Mouse (Mus musculus): ENCODE results near the gene Nr2e3. TPM values are rescaled to one million over a fixed set of nuclear protein-coding genes. Genes with fewer than 3 reads are reported as not detected.

Nr2e3 gene
- not detected in 2 replicates for total RNA-seq (2014; rRNA removed; ENCODE audit: low replicate concordance)
- polyA plus RNA-seq (2015; fragmentation: Nextera tagmentation; extraction: Ambion mirVana) = not detected in 2 replicates

- H3K4me3 ChIP-seq (ENCODE audit: low read depth, low read length) = no peak within 1 kb of the TSS
- H3K4me2 ChIP-seq (ENCODE audit: low read depth, low read length) = no peak within 1 kb of the TSS
- no peaks in the 10 kb centered on the region for H3K27me3 ChIP-seq (ENCODE audit: control insufficient read depth, insufficient read depth, low read length)
- peaks cover 7% of the 10 kb centered on the region for H3K4me1 ChIP-seq (ENCODE audit: control insufficient read depth, insufficient read depth)
- H3K9me3 ChIP-seq (replicated peaks; ENCODE audit: control insufficient read depth, low read length) = no peaks in the 10 kb centered on the region
- H3K36me3 ChIP-seq (replicated peaks; ENCODE audit: control insufficient read depth, insufficient read depth, low read length) = no peaks in the 10 kb centered on the region
- no peak within 1 kb of the TSS for H3K27ac ChIP-seq (ENCODE audit: low read depth)
- TF ChIP-seq EP300 (IDR thresholded peaks at IDR 0.05; ENCODE audit: low read depth) (no peak), CTCF (IDR thresholded peaks at IDR 0.05; ENCODE audit: low read depth) (no peak)
- H3K9ac ChIP-seq (replicated peaks; ENCODE audit: low read depth, low read length) = no peak within 1 kb of the TSS
- DNase-seq (ENCODE audit: low spot score) = no peak
- ATAC-seq (ENCODE audit: insufficient read depth, low read depth) = no peak
- WGBS = 88% methylated on average over 10 of the region's 10 CpGs
Observed at GRCm38 (mm10) chr9:59960559-59960958, at the start of gene Nr2e3. Gene Nr2e3 (minus strand): TSS chr9:59960659.

GRCm38 (mm10) chr9:60008936-60009335, 48.5 kb upstream of the Nr2e3 start:
- 38% methylated on average over 7 of the region's 7 CpGs for WGBS
- H3K4me1 ChIP-seq (ENCODE audit: control insufficient read depth, insufficient read depth) = no peaks in the 10 kb centered on the region
- H3K4me3 ChIP-seq (ENCODE audit: low read depth, low read length) = no peak overlapping the region
- DNase-seq (ENCODE audit: low spot score) = no peak
- H3K9me3 ChIP-seq (replicated peaks; ENCODE audit: control insufficient read depth, low read length) = no peaks in the 10 kb centered on the region
- H3K27ac ChIP-seq (ENCODE audit: low read depth) = no peak overlapping the region
- H3K27me3 ChIP-seq (ENCODE audit: control insufficient read depth, insufficient read depth, low read length) = no peaks in the 10 kb centered on the region
- H3K9ac ChIP-seq (replicated peaks; ENCODE audit: low read depth, low read length) = no peak overlapping the region
- ATAC-seq (ENCODE audit: insufficient read depth, low read depth) = no peak
- TF ChIP-seq EP300 (IDR thresholded peaks at IDR 0.05; ENCODE audit: low read depth) = no peak
- no peak for TF ChIP-seq CTCF (IDR thresholded peaks at IDR 0.05; ENCODE audit: low read depth)
- no peaks in the 10 kb centered on the region for H3K36me3 ChIP-seq (replicated peaks; ENCODE audit: control insufficient read depth, insufficient read depth, low read length)
- no peak overlapping the region for H3K4me2 ChIP-seq (ENCODE audit: low read depth, low read length)

GRCm38 (mm10) chr9:60002323-60002722, 41.9 kb upstream of the Nr2e3 start:
- H3K4me3 ChIP-seq (ENCODE audit: low read depth, low read length) = no peak overlapping the region
- no peaks in the 10 kb centered on the region for H3K4me1 ChIP-seq (ENCODE audit: control insufficient read depth, insufficient read depth)
- H3K4me2 ChIP-seq (ENCODE audit: low read depth, low read length) = no peak overlapping the region
- no peak for ATAC-seq (ENCODE audit: insufficient read depth, low read depth)
- 89% methylated on average over 8 of the region's 8 CpGs for WGBS
- no peak for DNase-seq (ENCODE audit: low spot score)
- no peaks in the 10 kb centered on the region for H3K9me3 ChIP-seq (replicated peaks; ENCODE audit: control insufficient read depth, low read length)
- TF ChIP-seq EP300 (IDR thresholded peaks at IDR 0.05; ENCODE audit: low read depth) = no peak
- no peak for TF ChIP-seq CTCF (IDR thresholded peaks at IDR 0.05; ENCODE audit: low read depth)
- H3K9ac ChIP-seq (replicated peaks; ENCODE audit: low read depth, low read length) = no peak overlapping the region
- no peak overlapping the region for H3K27ac ChIP-seq (ENCODE audit: low read depth)
- no peaks in the 10 kb centered on the region for H3K27me3 ChIP-seq (ENCODE audit: control insufficient read depth, insufficient read depth, low read length)
- H3K36me3 ChIP-seq (replicated peaks; ENCODE audit: control insufficient read depth, insufficient read depth, low read length) = no peaks in the 10 kb centered on the region

DNA sequence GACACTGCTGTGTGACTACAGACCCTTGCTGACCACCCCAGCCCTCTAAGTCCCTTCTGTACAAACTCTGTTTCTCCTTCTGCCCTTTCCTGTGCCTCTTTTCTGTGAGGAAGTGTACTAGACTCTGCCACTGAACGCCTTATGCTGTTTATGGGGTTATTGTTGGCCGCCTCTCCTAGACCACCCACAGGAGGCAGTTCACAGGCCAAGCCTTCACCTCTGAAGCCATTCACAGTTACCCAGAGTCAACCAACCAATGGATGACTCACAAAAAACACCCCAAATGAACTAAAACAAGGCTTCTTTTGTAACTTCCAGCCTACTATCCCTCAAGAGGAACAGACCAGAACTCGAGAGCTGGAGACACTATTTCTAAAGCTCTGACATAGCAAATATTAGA, 41.0 kb upstream of the Nr2e3 start:
- ATAC-seq (ENCODE audit: insufficient read depth, low read depth) = no peak
- no peaks in the 10 kb centered on the region for H3K27me3 ChIP-seq (ENCODE audit: control insufficient read depth, insufficient read depth, low read length)
- H3K9ac ChIP-seq (replicated peaks; ENCODE audit: low read depth, low read length) = no peak overlapping the region
- no peak overlapping the region for H3K4me2 ChIP-seq (ENCODE audit: low read depth, low read length)
- TF ChIP-seq EP300 (IDR thresholded peaks at IDR 0.05; ENCODE audit: low read depth) (no peak), CTCF (IDR thresholded peaks at IDR 0.05; ENCODE audit: low read depth) (no peak)
- H3K4me3 ChIP-seq (ENCODE audit: low read depth, low read length) = no peak overlapping the region
- H3K9me3 ChIP-seq (replicated peaks; ENCODE audit: control insufficient read depth, low read length) = no peaks in the 10 kb centered on the region
- no peaks in the 10 kb centered on the region for H3K36me3 ChIP-seq (replicated peaks; ENCODE audit: control insufficient read depth, insufficient read depth, low read length)
- WGBS = 81% methylated on average over 3 of the region's 3 CpGs
- no peaks in the 10 kb centered on the region for H3K4me1 ChIP-seq (ENCODE audit: control insufficient read depth, insufficient read depth)
- no peak overlapping the region for H3K27ac ChIP-seq (ENCODE audit: low read depth)
- DNase-seq (ENCODE audit: low spot score) = no peak

DNA sequence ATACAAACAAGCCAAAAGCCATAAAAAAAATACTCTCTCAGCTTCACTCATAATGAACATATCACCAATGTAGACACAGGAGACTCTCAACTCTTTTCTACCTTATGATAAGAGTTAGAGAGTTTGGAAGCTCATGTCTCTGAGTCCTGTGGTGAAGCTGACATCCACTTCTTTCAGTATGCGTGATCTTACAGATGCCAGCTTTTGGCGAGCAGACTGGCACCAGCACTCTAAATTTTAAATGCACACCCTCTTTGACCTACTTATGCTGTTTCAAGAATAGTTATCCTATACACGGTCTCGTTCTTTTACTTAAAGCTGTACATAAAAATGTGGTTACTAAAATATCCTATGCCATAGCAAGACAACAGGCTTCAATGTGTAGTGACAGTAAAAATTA, 37.3 kb upstream of the Nr2e3 start:
- Histone ChIP-seq H3K4me3 (ENCODE audit: low read depth, low read length) (no peak overlapping the region), H3K4me1 (ENCODE audit: control insufficient read depth, insufficient read depth) (no peaks in the 10 kb centered on the region), H3K9ac (replicated peaks; ENCODE audit: low read depth, low read length) (no peak overlapping the region), H3K9me3 (replicated peaks; ENCODE audit: control insufficient read depth, low read length) (no peaks in the 10 kb centered on the region), H3K36me3 (replicated peaks; ENCODE audit: control insufficient read depth, insufficient read depth, low read length) (no peaks in the 10 kb centered on the region), H3K27me3 (ENCODE audit: control insufficient read depth, insufficient read depth, low read length) (no peaks in the 10 kb centered on the region), H3K27ac (ENCODE audit: low read depth) (no peak overlapping the region), H3K4me2 (ENCODE audit: low read depth, low read length) (no peak overlapping the region)
- ATAC-seq (ENCODE audit: insufficient read depth, low read depth) (no peak), DNase-seq (ENCODE audit: low spot score) (no peak)
- 79% methylated on average over 4 of the region's 4 CpGs for WGBS
- TF ChIP-seq CTCF (IDR thresholded peaks at IDR 0.05; ENCODE audit: low read depth) = no peak

DNA sequence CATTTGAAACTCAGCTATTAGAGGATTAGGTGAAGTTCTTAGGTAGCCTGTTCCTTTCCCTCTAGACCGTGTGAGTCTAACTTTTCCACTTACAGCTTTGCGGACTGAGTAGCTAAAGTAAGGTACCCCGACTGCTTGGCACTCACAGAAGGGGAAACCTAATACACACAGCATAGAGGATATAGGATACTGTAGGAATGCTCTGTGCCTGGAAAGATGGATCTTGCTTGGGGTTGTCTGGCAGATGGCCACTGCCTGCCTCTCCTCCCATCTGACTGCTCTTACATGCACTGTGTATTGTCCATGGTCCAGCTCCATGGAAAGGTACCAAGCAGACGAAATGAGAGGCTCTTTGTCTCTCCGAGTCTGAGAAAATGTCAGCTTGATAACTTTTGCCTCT, 30.9 kb upstream of the Nr2e3 start:
- Histone ChIP-seq H3K4me3 (ENCODE audit: low read depth, low read length) (no peak overlapping the region), H3K27ac (ENCODE audit: low read depth) (no peak overlapping the region), H3K36me3 (replicated peaks; ENCODE audit: control insufficient read depth, insufficient read depth, low read length) (no peaks in the 10 kb centered on the region), H3K27me3 (ENCODE audit: control insufficient read depth, insufficient read depth, low read length) (no peaks in the 10 kb centered on the region), H3K4me1 (ENCODE audit: control insufficient read depth, insufficient read depth) (no peaks in the 10 kb centered on the region), H3K9ac (replicated peaks; ENCODE audit: low read depth, low read length) (no peak overlapping the region), H3K9me3 (replicated peaks; ENCODE audit: control insufficient read depth, low read length) (no peaks in the 10 kb centered on the region), H3K4me2 (ENCODE audit: low read depth, low read length) (no peak overlapping the region)
- 71% methylated on average over 5 of the region's 5 CpGs for WGBS
- TF ChIP-seq CTCF (IDR thresholded peaks at IDR 0.05; ENCODE audit: low read depth) = no peak
- ATAC-seq (ENCODE audit: insufficient read depth, low read depth) (no peak), DNase-seq (ENCODE audit: low spot score) (no peak)

All from heart, postnatal 0 days (tissue).